Mouse (Mus musculus) lung, embryonic 16.5 days (tissue): Measurements from ENCODE around the gene Dhps. TPM values are rescaled to one million over a fixed set of nuclear protein-coding genes. Genes with fewer than 3 reads are reported as not detected.
"Not testable (repeated sequence)": the region's sequence is repeated elsewhere in the genome, so short reads cannot be mapped to it uniquely, and the experiment has no call there.

Experiments used
- ATAC-seq: fragments of 200-750 bp; cut with Nextera tagmentation; 2 replicates; pipeline ENCODE4 v1.8.0; 2017; ENCODE audit warnings: low read depth, mild to moderate bottlenecking, moderate library complexity
- H3K27ac ChIP-seq: fragments of 300-500 bp; sonication (generic); 2 replicates; pipeline ENCODE4 v1.5.1; 2014; ENCODE audit warnings: mild to moderate bottlenecking, control low read depth, low read length
- H3K27me3 ChIP-seq: fragments of 300-500 bp; sonication (generic); 2 replicates; pipeline ENCODE4 v1.6.1; 2014; ENCODE audit warnings: low read depth, low read length, mixed read lengths; ENCODE audit not compliant: control insufficient read depth, insufficient read depth
- H3K36me3 ChIP-seq: fragments of 300-500 bp; sonication (generic); 2 replicates; pipeline ENCODE4 v1.6.1; 2014; ENCODE audit warnings: low read length; ENCODE audit not compliant: control insufficient read depth, insufficient read depth
- H3K4me1 ChIP-seq: fragments of 300-500 bp; sonication (generic); replicated peaks from 2 replicates; pipeline ENCODE4 v1.6.1; 2014; ENCODE audit warnings: low read length, mixed read lengths; ENCODE audit not compliant: control insufficient read depth, insufficient read depth
- H3K4me2 ChIP-seq: fragments of 300-500 bp; sonication (generic); 2 replicates; pipeline ENCODE4 v1.6.1; 2014; ENCODE audit warnings: low read depth, low read length, control low read depth
- H3K4me3 ChIP-seq: fragments of 300-500 bp; sonication (generic); 2 replicates; pipeline ENCODE4 v1.5.1; 2014; ENCODE audit warnings: mild to moderate bottlenecking, low read length, control low read depth
- H3K9ac ChIP-seq: fragments of 300-500 bp; sonication (generic); 2 replicates; pipeline ENCODE4 v1.6.1; 2014; ENCODE audit warnings: low read length, control low read depth
- H3K9me3 ChIP-seq: fragments of 300-500 bp; sonication (generic); 2 replicates; pipeline ENCODE4 v1.6.1; 2016; ENCODE audit warnings: low read length; ENCODE audit not compliant: control insufficient read depth
- WGBS: fragments of 180-500 bp; shearing (Covaris S2); extraction: QIAGEN DNeasy Blood & Tissue Kit; methylation state at CpG from one replicate; pipeline ENCODE4 v1.1.7; 2014; 5-methylcytosine and 5-hydroxymethylcytosine counted together
- polyA plus RNA-seq: library from polyadenylated mRNA; unstranded; fragments of >200 nt; fragmentation: Nextera tagmentation; extraction: Ambion mirVana; gene quantifications from 2 replicates; pipeline ENCODE4 v1.2.1, GENCODE M21; 2015

The Dhps gene
- polyA plus RNA-seq, 1 experiment from 2014 or later = 51.9 TPM

GRCm38 (mm10) chr8:85074167-85074566 is 2.6 kb downstream of the Dhps start:
- H3K36me3 ChIP-seq = peaks cover 22% of the 10 kb centered on the region
- H3K27me3 ChIP-seq = no peaks in the 10 kb centered on the region
- H3K9me3 ChIP-seq = no peaks in the 10 kb centered on the region
- no peak for ATAC-seq
- WGBS = 78% methylated on average over 10 of the region's 10 CpGs
- H3K4me1 ChIP-seq = peaks cover 12% of the 10 kb centered on the region
- no peak overlapping the region for H3K27ac ChIP-seq
- no peak overlapping the region for H3K9ac ChIP-seq
- no peak overlapping the region for H3K4me3 ChIP-seq
- H3K4me2 ChIP-seq = no peak overlapping the region

DNA sequence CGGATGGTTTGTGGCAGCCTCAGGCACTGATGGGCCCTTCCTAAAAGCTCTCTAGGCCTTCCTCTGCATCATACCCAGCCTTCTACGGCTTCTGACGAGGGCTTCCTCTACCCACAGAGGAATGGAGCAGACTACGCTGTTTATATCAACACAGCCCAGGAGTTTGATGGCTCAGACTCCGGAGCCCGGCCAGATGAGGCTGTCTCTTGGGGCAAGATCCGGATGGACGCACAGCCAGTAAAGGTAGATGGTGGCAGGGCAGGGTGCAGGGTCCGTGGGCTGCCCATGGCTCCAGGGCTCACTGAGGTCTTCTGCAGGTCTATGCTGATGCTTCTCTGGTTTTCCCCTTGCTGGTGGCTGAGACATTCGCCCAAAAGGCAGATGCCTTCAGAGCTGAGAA is 3.1 kb downstream of the Dhps start:
- H3K27me3 ChIP-seq = no peaks in the 10 kb centered on the region
- WGBS = 94% methylated on average over 10 of the region's 10 CpGs
- peaks cover 15% of the 10 kb centered on the region for H3K4me1 ChIP-seq
- H3K4me2 ChIP-seq = no peak overlapping the region
- H3K4me3 ChIP-seq = no peak overlapping the region
- peaks cover 22% of the 10 kb centered on the region for H3K36me3 ChIP-seq
- H3K27ac ChIP-seq = no peak overlapping the region
- H3K9ac ChIP-seq = no peak overlapping the region
- H3K9me3 ChIP-seq = no peaks in the 10 kb centered on the region
- ATAC-seq = no peak

DNA sequence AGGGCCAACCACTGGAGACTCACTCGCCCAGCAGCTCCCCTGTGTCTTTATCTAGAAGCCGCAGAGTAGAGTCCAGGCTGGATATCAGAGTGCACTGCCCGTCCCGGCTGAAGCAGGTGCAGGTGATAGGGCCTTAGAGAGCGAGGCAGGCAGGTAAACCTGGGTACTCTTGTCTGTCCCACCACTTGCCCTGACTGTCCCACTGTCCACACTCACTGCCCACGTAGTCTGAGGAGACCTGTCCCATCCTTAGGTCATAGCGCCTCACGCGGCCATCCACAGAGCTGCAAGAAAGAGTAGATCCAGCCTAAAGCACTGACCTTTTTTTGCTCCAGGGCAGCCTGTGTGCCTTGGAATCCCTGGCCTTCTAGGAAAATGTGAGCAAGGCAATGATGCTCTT is 4.4 kb downstream of the Dhps start:
- H3K36me3 ChIP-seq = peaks cover 22% of the 10 kb centered on the region
- H3K27ac ChIP-seq = no peak overlapping the region
- H3K9me3 ChIP-seq = no peaks in the 10 kb centered on the region
- no peak overlapping the region for H3K4me3 ChIP-seq
- H3K4me1 ChIP-seq = peaks cover 14% of the 10 kb centered on the region
- no peak overlapping the region for H3K4me2 ChIP-seq
- ATAC-seq = no peak
- H3K27me3 ChIP-seq = no peaks in the 10 kb centered on the region
- H3K9ac ChIP-seq = no peak overlapping the region
- WGBS = 60% methylated on average over 9 of the region's 9 CpGs

- WGBS = 2% methylated on average over 2 of the region's 2 CpGs
- Histone ChIP-seq H3K4me3 (no peak overlapping the region), H3K9ac (no peak overlapping the region), H3K9me3 (no peaks in the 10 kb centered on the region), H3K27me3 (no peaks in the 10 kb centered on the region), H3K4me1 (peaks cover 17% of the 10 kb centered on the region), H3K27ac (no peak overlapping the region), H3K36me3 (peaks cover 22% of the 10 kb centered on the region), H3K4me2 (no peak overlapping the region)
- peak; percentile 46; the same call in 1 of the 2 replicates for ATAC-seq
These were observed 5.4 kb downstream of the Dhps start for GRCm38 (mm10) chr8:85076993-85077392.

DNA sequence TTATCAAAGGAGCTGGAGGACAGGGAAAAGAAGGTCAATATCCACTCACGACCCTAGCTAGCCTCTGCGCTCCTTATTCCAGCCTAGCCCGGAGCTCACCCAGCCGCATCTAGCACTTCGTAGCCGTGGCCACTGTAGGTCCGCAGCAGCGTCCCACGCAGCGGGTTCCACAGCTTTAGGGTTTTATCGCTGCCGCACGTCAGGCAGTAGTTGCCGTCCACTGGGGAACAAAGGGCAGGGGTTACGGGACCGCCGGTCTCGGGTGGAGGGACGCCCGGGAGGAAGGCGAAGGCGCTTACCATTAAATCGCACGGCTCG is 8.6 kb downstream of the Dhps start:
- H3K27ac ChIP-seq = peak overlapping the region; percentile 83
- peak overlapping the region; percentile 90 for H3K9ac ChIP-seq
- no peaks in the 10 kb centered on the region for H3K27me3 ChIP-seq
- under 1% methylated on average over 25 of the region's 25 CpGs for WGBS
- H3K4me2 ChIP-seq = peak overlapping the region; percentile 94
- ATAC-seq = no peak
- no peaks in the 10 kb centered on the region for H3K9me3 ChIP-seq
- peak overlapping the region; percentile 95 for H3K4me3 ChIP-seq
- H3K36me3 ChIP-seq = peaks cover 16% of the 10 kb centered on the region
- H3K4me1 ChIP-seq = peaks cover 26% of the 10 kb centered on the region

DNA sequence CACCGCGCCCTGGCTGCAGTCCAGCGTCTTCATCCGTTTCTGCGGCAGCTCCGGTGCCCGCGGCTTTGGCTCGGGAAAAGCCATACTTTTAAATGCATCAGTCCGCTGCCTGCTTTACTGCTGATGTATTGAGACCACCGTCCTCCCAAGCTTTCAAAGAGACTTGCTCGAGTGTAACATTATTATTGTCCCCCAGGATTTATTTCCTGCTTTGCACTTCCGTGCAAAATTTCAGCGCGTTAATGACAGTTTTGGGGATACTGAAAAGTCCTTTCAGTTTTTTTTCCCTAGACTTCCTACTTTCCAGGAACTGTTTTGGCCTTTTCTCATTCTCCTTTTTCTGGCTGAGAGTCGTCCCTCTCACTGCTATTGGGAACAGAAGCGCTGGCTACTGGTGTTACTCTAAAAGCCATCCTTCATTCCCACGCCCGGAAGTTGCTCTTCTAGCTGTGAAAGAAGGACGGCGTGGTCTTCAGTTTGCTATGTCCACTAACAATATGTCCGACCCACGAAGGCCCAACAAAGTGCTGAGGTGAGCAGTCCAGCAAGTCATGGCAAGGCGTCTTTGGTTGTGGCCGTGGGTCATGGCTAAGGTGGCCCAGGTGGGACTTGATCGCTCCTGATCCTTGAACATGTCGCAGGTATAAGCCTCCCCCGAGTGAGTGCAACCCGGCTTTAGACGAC is 9.1 kb downstream of the Dhps start, which contains the start of gene Wdr83os:
Gene Wdr83os (plus strand): TSS at position 209 of the 684 bp plus-strand sequence.
- peaks cover 12% of the 10 kb centered on the region for H3K36me3 ChIP-seq
- peak within 1 kb of the TSS; percentile 83 for H3K27ac ChIP-seq
- peaks cover 26% of the 10 kb centered on the region for H3K4me1 ChIP-seq
- peak within 1 kb of the TSS; percentile 95 for H3K4me3 ChIP-seq
- H3K9ac ChIP-seq = peak within 1 kb of the TSS; percentile 90
- H3K27me3 ChIP-seq = no peaks in the 10 kb centered on the region
- no peaks in the 10 kb centered on the region for H3K9me3 ChIP-seq
- ATAC-seq = peak; percentile 16; the same call in 1 of the 2 replicates
- peak within 1 kb of the TSS; percentile 94 for H3K4me2 ChIP-seq
- under 1% methylated on average over 30 of the region's 30 CpGs for WGBS

DNA sequence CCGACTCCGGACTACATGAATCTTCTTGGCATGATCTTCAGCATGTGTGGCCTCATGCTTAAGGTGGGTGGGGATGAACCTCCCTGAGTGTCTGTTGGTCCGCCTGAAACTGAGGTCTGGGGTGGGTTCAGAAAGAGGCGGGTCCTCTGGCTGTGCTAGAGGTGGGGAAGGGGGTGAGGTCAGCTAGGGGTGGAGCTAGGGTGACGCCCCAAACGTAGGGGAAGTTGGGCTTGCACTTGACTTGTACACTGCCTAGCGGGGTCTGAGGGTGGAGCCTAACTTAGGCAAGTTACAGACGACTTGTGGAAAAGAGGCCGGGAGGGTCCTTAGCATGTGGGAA is 9.6 kb downstream of the Dhps start, which contains the start of gene Wdr83:
Gene Wdr83 (minus strand): TSS at position 91 of the 340 bp plus-strand sequence.
- H3K27ac ChIP-seq = peak within 1 kb of the TSS; percentile 83
- peak within 1 kb of the TSS; percentile 94 for H3K4me2 ChIP-seq
- peaks cover 26% of the 10 kb centered on the region for H3K4me1 ChIP-seq
- H3K36me3 ChIP-seq = peaks cover 11% of the 10 kb centered on the region; the same call in 1 of the 2 replicates
- H3K4me3 ChIP-seq = peak within 1 kb of the TSS; percentile 95
- WGBS = 1% methylated on average over 9 of the region's 9 CpGs
- H3K9ac ChIP-seq = peak within 1 kb of the TSS; percentile 90
- H3K9me3 ChIP-seq = no peaks in the 10 kb centered on the region
- ATAC-seq = peak; percentile 71
- H3K27me3 ChIP-seq = no peaks in the 10 kb centered on the region

DNA sequence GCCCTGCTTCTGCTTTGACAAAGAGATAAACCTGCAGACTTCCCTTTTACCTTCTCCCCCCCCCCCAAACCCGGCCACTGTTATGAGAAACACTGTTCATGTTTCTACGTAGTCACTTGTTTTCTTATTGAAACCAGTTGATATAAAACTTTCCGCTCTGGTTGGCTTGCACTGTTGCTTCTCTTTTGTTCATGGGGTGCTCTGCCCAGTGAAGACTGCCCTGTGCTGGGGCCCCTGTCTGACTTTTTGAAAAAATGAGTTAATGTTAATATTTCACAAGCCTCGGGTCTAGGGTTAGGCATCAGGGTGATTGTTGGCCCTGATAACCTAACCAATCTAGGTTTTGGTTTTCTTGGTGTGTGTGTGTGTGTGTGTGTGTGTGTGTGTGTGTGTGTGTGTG is 10.6 kb downstream of the Dhps start:
- peaks cover 26% of the 10 kb centered on the region for H3K4me1 ChIP-seq
- 86% methylated on average over 4 of the region's 4 CpGs for WGBS
- H3K36me3 ChIP-seq, ATAC-seq, H3K4me2 ChIP-seq, H3K9me3 ChIP-seq, H3K4me3 ChIP-seq, H3K27ac ChIP-seq, H3K27me3 ChIP-seq, H3K9ac ChIP-seq: not testable (repeated sequence)

GRCm38 (mm10) chr8:85083108-85083813 is 11.7 kb downstream of the Dhps start, which contains the start of gene Man2b1:
Gene Man2b1 (plus strand): TSS chr8:85083270.
- peaks cover 13% of the 10 kb centered on the region for H3K36me3 ChIP-seq
- peak; percentile 95 for ATAC-seq
- 1% methylated on average over 30 of the region's 30 CpGs for WGBS

More at GRCm38 (mm10) chr8:85083108-85083813, 11.7 kb downstream of the Dhps start, which contains the start of gene Man2b1:
- no peaks in the 10 kb centered on the region for H3K9me3 ChIP-seq
- peaks cover 26% of the 10 kb centered on the region for H3K4me1 ChIP-seq
- peak within 1 kb of the TSS; percentile 67 for H3K4me3 ChIP-seq
- peak within 1 kb of the TSS; percentile 35; the same call in 1 of the 2 replicates for H3K27ac ChIP-seq
- peak within 1 kb of the TSS; percentile 76 for H3K9ac ChIP-seq
- H3K4me2 ChIP-seq = peak within 1 kb of the TSS; percentile 67
- H3K27me3 ChIP-seq = no peaks in the 10 kb centered on the region
